ENCODE assay signal across 8 mouse cellular contexts in the genomic region with DNA sequence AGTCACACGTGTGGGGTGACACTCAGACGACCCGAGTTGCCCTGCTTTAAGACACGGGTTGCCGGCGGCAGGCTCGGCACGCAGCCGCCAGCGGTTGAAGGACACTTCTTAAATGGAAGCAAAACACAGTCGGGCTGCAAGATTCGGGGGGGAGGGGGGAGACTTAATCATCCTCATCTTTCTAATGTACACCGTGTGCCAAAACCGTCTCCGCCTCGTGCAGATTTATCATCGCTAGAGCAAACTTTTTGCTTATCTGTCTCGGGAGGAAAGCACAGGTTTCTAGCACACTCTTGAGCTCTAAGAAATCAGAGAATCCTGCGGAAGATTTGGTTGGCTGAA. TPM values are rescaled to one million over a fixed set of nuclear protein-coding genes. Genes with fewer than 3 reads are reported as not detected.
DNase-seq lines count a peak whose midpoint lies in the region; ATAC-seq and TF ChIP-seq lines count a peak whose summit lies in the region.

No protein-coding gene starts in this region.

- TF ChIP-seq POLR2A in small intestine, adult 2 months (IDR thresholded peaks at IDR 0.05; ENCODE audit: low read depth, low read length), result no peak

- H3K4me2 ChIP-seq in forebrain, embryonic 14.5 days (ENCODE audit: low read length), result peak overlapping the region; percentile 99

- peaks cover 3% of the 10 kb centered on the region; the same call in 1 of the 2 replicates for H3K9me3 ChIP-seq in megakaryocyte, embryonic 14.5 days
- H3K9me3 ChIP-seq in forebrain, embryonic 14.5 days (replicated peaks; ENCODE audit: control insufficient read depth, low read length), result no peaks in the 10 kb centered on the region

- no peak for TF ChIP-seq CTCF in small intestine, adult 2 months (IDR thresholded peaks at IDR 0.05; ENCODE audit: extremely low read depth, insufficient read length, insufficient replicate concordance, low read depth, low read length)

- H3K27ac ChIP-seq in forebrain, embryonic 14.5 days (ENCODE audit: low read depth, low read length), result no peak overlapping the region
- peak overlapping the region; percentile 59; the same call in 1 of the 2 replicates for H3K27ac ChIP-seq in small intestine, adult 2 months (ENCODE audit: insufficient read depth, low read depth, low read length)

- no peaks in the 10 kb centered on the region for H3K36me3 ChIP-seq in megakaryocyte, embryonic 14.5 days (replicated peaks; ENCODE audit: low read length)
- H3K36me3 ChIP-seq in forebrain, embryonic 14.5 days (ENCODE audit: control insufficient read depth, insufficient read depth, low read length), result no peaks in the 10 kb centered on the region
- no peaks in the 10 kb centered on the region for H3K36me3 ChIP-seq in small intestine, adult 2 months (ENCODE audit: control insufficient read depth, insufficient read depth, low read length)

- peak overlapping the region; percentile 89 for H3K4me3 ChIP-seq in megakaryocyte, embryonic 14.5 days (replicated peaks)
- H3K4me3 ChIP-seq in forebrain, embryonic 14.5 days (ENCODE audit: low read depth, low read length), result peak overlapping the region; percentile 61
- peak overlapping the region; percentile 49 for H3K4me3 ChIP-seq in small intestine, adult 2 months (ENCODE audit: low read depth, low read length)

- H3K4me1 ChIP-seq in megakaryocyte, embryonic 14.5 days, result peaks cover 21% of the 10 kb centered on the region
- H3K4me1 ChIP-seq in forebrain, embryonic 14.5 days (ENCODE audit: control insufficient read depth, insufficient read depth, low read length), result peaks cover 9% of the 10 kb centered on the region; the same call in 1 of the 2 replicates
- H3K4me1 ChIP-seq in small intestine, adult 2 months (ENCODE audit: control insufficient read depth, insufficient read depth, insufficient read length, low read length), result no peaks in the 10 kb centered on the region; the same call in 1 of the 2 replicates

- 1% methylated on average over 19 of the region's 19 CpGs for WGBS in forebrain, embryonic 14.5 days
- 1% methylated on average over 19 of the region's 19 CpGs for WGBS in small intestine, adult 2 months

- peak; percentile 28 for DNase-seq in forebrain, embryonic 14.5 days (ENCODE audit: low spot score)
- DNase-seq in liver, result peak; percentile 20
- no peak for DNase-seq in cerebellum, adult 9-11 months
- no peak for DNase-seq in gastrocnemius, postnatal 4 days (ENCODE audit: low spot score in 2 of 2)
- DNase-seq in adrenal gland, postnatal 36 days, result no peak

- ATAC-seq in megakaryocyte, adult 5-6 weeks (ENCODE audit: poor library complexity, severe bottlenecking), result no peak
- ATAC-seq in forebrain, embryonic 14.5 days, result no peak

- peak overlapping the region; percentile 55 for H3K9ac ChIP-seq in forebrain, embryonic 14.5 days (ENCODE audit: low read length)

- peaks cover 71% of the 10 kb centered on the region for H3K27me3 ChIP-seq in megakaryocyte, embryonic 14.5 days (replicated peaks)
- H3K27me3 ChIP-seq in forebrain, embryonic 14.5 days (replicated peaks; ENCODE audit: control insufficient read depth, insufficient read depth, low read length), result peaks cover 53% of the 10 kb centered on the region
- peaks cover 22% of the 10 kb centered on the region for H3K27me3 ChIP-seq in small intestine, adult 2 months (ENCODE audit: control insufficient read depth, insufficient read depth, low read length)

RNA-seq across cellular contexts. Expression of gene Bnc2, which starts 0.9 kb away (rescaled TPM):
- not detected in 2 replicates for polyA plus RNA-seq in megakaryocyte, embryonic 14.5 days (2012; ENCODE audit: insufficient read depth, low replicate concordance)
- total RNA-seq in megakaryocyte, adult 5-6 weeks (2015), result not detected in 2 replicates
- not detected in 2 replicates for total RNA-seq in megakaryocyte, adult 5-6 weeks (2017)
- polyA plus RNA-seq in forebrain, embryonic 14.5 days (2014; fragmentation: Nextera tagmentation; extraction: Ambion mirVana), result 1.9 and 2.0 TPM in 2 replicates
- 0.72 and 1.1 TPM in 2 replicates for polyA plus RNA-seq in small intestine, adult 2 months (2012; rRNA removed)
- 10 to 100 TPM; 15.5 to 17.2 TPM for total RNA-seq in gastrocnemius, postnatal 4 days (2021)
- total RNA-seq in adrenal gland, postnatal 36 days (2021), result 10 to 100 TPM; 10.2 to 11.3 TPM

Comparison
In these comparisons a context has a peak if more than half of its experiments do, and no peak if none do; other contexts are left out.
1. DNase-seq: peak in forebrain, embryonic 14.5 days (single experiment) and liver (single experiment); none in cerebellum, adult 9-11 months (single experiment), gastrocnemius, postnatal 4 days (0 of 2) and adrenal gland, postnatal 36 days (0 of 2).
2. RNA of gene Bnc2, which starts 0.9 kb away (total RNA-seq): 15.5 to 17.2 TPM in gastrocnemius, postnatal 4 days and 10.2 to 11.3 TPM in adrenal gland, postnatal 36 days; not detected in megakaryocyte, adult 5-6 weeks; every median in the first group is over 10 times any median in the second.
3. Peak in every context shown above with its lines, with median percentiles within 50 percentile points of each other: H3K4me3 ChIP-seq.